Mouse (Mus musculus): Measurements from ENCODE around the gene Slc37a4. TPM values are rescaled to one million over a fixed set of nuclear protein-coding genes. Genes with fewer than 3 reads are reported as not detected.

Gene Slc37a4
- polyA plus RNA-seq, 1 experiment, result 295 TPM

- WGBS, result 81% methylated on average over 5 of the region's 5 CpGs
- Histone ChIP-seq H3K4me1 (ENCODE audit: control insufficient read depth, insufficient read depth, low read length) (peaks cover 14% of the 10 kb centered on the region; the same call in 1 of the 2 replicates), H3K27ac (ENCODE audit: insufficient read depth, low read depth, low read length) (no peak overlapping the region), H3K4me3 (ENCODE audit: insufficient read depth, low read depth, low read length) (peak overlapping the region; percentile 85; the same call in 1 of the 2 replicates), H3K36me3 (ENCODE audit: control insufficient read depth, insufficient read depth, low read length) (no peaks in the 10 kb centered on the region), H3K27me3 (replicated peaks; ENCODE audit: control insufficient read depth, insufficient read depth, low read length) (no peaks in the 10 kb centered on the region)
- TF ChIP-seq POLR2A (IDR thresholded peaks at IDR 0.05; ENCODE audit: low read depth, low read length) (no peak), CTCF (conservative IDR thresholded peaks at IDR 0.05; ENCODE audit: insufficient read depth, insufficient read length, low read depth, low read length) (no peak)
- DNase-seq, result no peak
Measured at GRCm38 (mm10) chr9:44378153-44378730, 18.4 kb upstream of the Slc37a4 start.

GRCm38 (mm10) chr9:44379054-44379834 lies 17.4 kb upstream of the Slc37a4 start, which contains the start of gene Hyou1:
Gene Hyou1, plus strand, starts transcription at chr9:44379490.
- TF ChIP-seq CTCF (conservative IDR thresholded peaks at IDR 0.05; ENCODE audit: insufficient read depth, insufficient read length, low read depth, low read length) (0 out of 2 replicates have a peak, but pooled peaks have one; percentile 8), POLR2A (IDR thresholded peaks at IDR 0.05; ENCODE audit: low read depth, low read length) (peak; percentile 67)
- peak within 1 kb of the TSS; percentile 86 for H3K4me3 ChIP-seq (ENCODE audit: insufficient read depth, low read depth, low read length)
- DNase-seq, result peak; percentile 100
- H3K27ac ChIP-seq (ENCODE audit: insufficient read depth, low read depth, low read length), result peak within 1 kb of the TSS; percentile 89
- H3K27me3 ChIP-seq (replicated peaks; ENCODE audit: control insufficient read depth, insufficient read depth, low read length), result no peaks in the 10 kb centered on the region
- H3K36me3 ChIP-seq (ENCODE audit: control insufficient read depth, insufficient read depth, low read length), result no peaks in the 10 kb centered on the region
- under 1% methylated on average over 83 of the region's 83 CpGs for WGBS
- peaks cover 9% of the 10 kb centered on the region; the same call in 1 of the 2 replicates for H3K4me1 ChIP-seq (ENCODE audit: control insufficient read depth, insufficient read depth, low read length)

GRCm38 (mm10) chr9:44379862-44380261 lies 16.8 kb upstream of the Slc37a4 start:
- peak overlapping the region; percentile 49 for H3K27ac ChIP-seq (ENCODE audit: insufficient read depth, low read depth, low read length)
- no peak for DNase-seq
- peaks cover under 1% of the 10 kb centered on the region; the same call in 1 of the 2 replicates for H3K36me3 ChIP-seq (ENCODE audit: control insufficient read depth, insufficient read depth, low read length)
- WGBS, result 2% methylated on average over 15 of the region's 15 CpGs
- peak overlapping the region; percentile 86 for H3K4me3 ChIP-seq (ENCODE audit: insufficient read depth, low read depth, low read length)
- H3K27me3 ChIP-seq (replicated peaks; ENCODE audit: control insufficient read depth, insufficient read depth, low read length), result no peaks in the 10 kb centered on the region
- no peak for TF ChIP-seq CTCF (conservative IDR thresholded peaks at IDR 0.05; ENCODE audit: insufficient read depth, insufficient read length, low read depth, low read length)
- TF ChIP-seq POLR2A (IDR thresholded peaks at IDR 0.05; ENCODE audit: low read depth, low read length), result no peak
- peaks cover 9% of the 10 kb centered on the region; the same call in 1 of the 2 replicates for H3K4me1 ChIP-seq (ENCODE audit: control insufficient read depth, insufficient read depth, low read length)

- H3K36me3 ChIP-seq (ENCODE audit: control insufficient read depth, insufficient read depth, low read length), result peaks cover 10% of the 10 kb centered on the region
- H3K27me3 ChIP-seq (replicated peaks; ENCODE audit: control insufficient read depth, insufficient read depth, low read length), result no peaks in the 10 kb centered on the region
- TF ChIP-seq CTCF (conservative IDR thresholded peaks at IDR 0.05; ENCODE audit: insufficient read depth, insufficient read length, low read depth, low read length) (no peak), POLR2A (IDR thresholded peaks at IDR 0.05; ENCODE audit: low read depth, low read length) (no peak)
- whole genome bisulfite sequencing, result 88% methylated on average over 13 of the region's 13 CpGs
- no peak overlapping the region for H3K4me3 ChIP-seq (ENCODE audit: insufficient read depth, low read depth, low read length)
- no peak overlapping the region for H3K27ac ChIP-seq (ENCODE audit: insufficient read depth, low read depth, low read length)
- H3K4me1 ChIP-seq (ENCODE audit: control insufficient read depth, insufficient read depth, low read length), result peaks cover 9% of the 10 kb centered on the region; the same call in 1 of the 2 replicates
- no peak for DNase-seq
Measured at GRCm38 (mm10) chr9:44384596-44384995, 12.1 kb upstream of the Slc37a4 start.

- TF ChIP-seq POLR2A (IDR thresholded peaks at IDR 0.05; ENCODE audit: low read depth, low read length) (no peak), CTCF (conservative IDR thresholded peaks at IDR 0.05; ENCODE audit: insufficient read depth, insufficient read length, low read depth, low read length) (no peak)
- H3K27me3 ChIP-seq (replicated peaks; ENCODE audit: control insufficient read depth, insufficient read depth, low read length), result no peaks in the 10 kb centered on the region
- no peak overlapping the region for H3K4me3 ChIP-seq (ENCODE audit: insufficient read depth, low read depth, low read length)
- WGBS, result 65% methylated on average over 3 of the region's 3 CpGs
- H3K4me1 ChIP-seq (ENCODE audit: control insufficient read depth, insufficient read depth, low read length), result no peaks in the 10 kb centered on the region
- H3K27ac ChIP-seq (ENCODE audit: insufficient read depth, low read depth, low read length), result no peak overlapping the region
- DNase-seq, result peak; percentile 76
- peaks cover 11% of the 10 kb centered on the region for H3K36me3 ChIP-seq (ENCODE audit: control insufficient read depth, insufficient read depth, low read length)
Measured at GRCm38 (mm10) chr9:44387221-44387620, 9.4 kb upstream of the Slc37a4 start.

- Histone ChIP-seq H3K27me3 (replicated peaks; ENCODE audit: control insufficient read depth, insufficient read depth, low read length) (no peaks in the 10 kb centered on the region), H3K27ac (ENCODE audit: insufficient read depth, low read depth, low read length) (no peak overlapping the region), H3K4me3 (ENCODE audit: insufficient read depth, low read depth, low read length) (no peak overlapping the region), H3K4me1 (ENCODE audit: control insufficient read depth, insufficient read depth, low read length) (no peaks in the 10 kb centered on the region), H3K36me3 (ENCODE audit: control insufficient read depth, insufficient read depth, low read length) (peaks cover 11% of the 10 kb centered on the region)
- TF ChIP-seq POLR2A (IDR thresholded peaks at IDR 0.05; ENCODE audit: low read depth, low read length) (no peak), CTCF (conservative IDR thresholded peaks at IDR 0.05; ENCODE audit: insufficient read depth, insufficient read length, low read depth, low read length) (peak; percentile 83)
- WGBS, result 48% methylated on average over 8 of the region's 8 CpGs
- peak; percentile 65 for DNase-seq
Measured at GRCm38 (mm10) chr9:44389273-44389672, 7.4 kb upstream of the Slc37a4 start.

- peaks cover 4% of the 10 kb centered on the region; the same call in 1 of the 2 replicates for H3K36me3 ChIP-seq (ENCODE audit: control insufficient read depth, insufficient read depth, low read length)
- peak; percentile 78 for DNase-seq
- WGBS, result 17% methylated on average over 4 of the region's 4 CpGs
Measured at GRCm38 (mm10) chr9:44391466-44391865, 5.2 kb upstream of the Slc37a4 start.

More at GRCm38 (mm10) chr9:44391466-44391865, 5.2 kb upstream of the Slc37a4 start:
- H3K27me3 ChIP-seq (replicated peaks; ENCODE audit: control insufficient read depth, insufficient read depth, low read length), result no peaks in the 10 kb centered on the region
- no peak overlapping the region for H3K4me3 ChIP-seq (ENCODE audit: insufficient read depth, low read depth, low read length)
- H3K27ac ChIP-seq (ENCODE audit: insufficient read depth, low read depth, low read length), result no peak overlapping the region
- TF ChIP-seq CTCF (conservative IDR thresholded peaks at IDR 0.05; ENCODE audit: insufficient read depth, insufficient read length, low read depth, low read length) (peak; percentile 74), POLR2A (IDR thresholded peaks at IDR 0.05; ENCODE audit: low read depth, low read length) (no peak)
- H3K4me1 ChIP-seq (ENCODE audit: control insufficient read depth, insufficient read depth, low read length), result peaks cover 3% of the 10 kb centered on the region; the same call in 1 of the 2 replicates
